Mouse (Mus musculus) urinary bladder, adult 18-20 months (tissue): ENCODE measurements around the gene Acly.

Experiments
- DNase-seq, 2 experiments: peaks; one replicate each; pipeline ENCODE4 v3.0.0; 2022; ENCODE audit warnings: low spot score in 2 of 2, mixed read lengths in 2 of 2

Acly gene

GRCm38 (mm10) chr11:100527458-100528374, at the start of gene Acly:
Acly (minus strand) TSS chr11:100528000.
- peak; percentile 90 to 98 for DNase-seq

DNA sequence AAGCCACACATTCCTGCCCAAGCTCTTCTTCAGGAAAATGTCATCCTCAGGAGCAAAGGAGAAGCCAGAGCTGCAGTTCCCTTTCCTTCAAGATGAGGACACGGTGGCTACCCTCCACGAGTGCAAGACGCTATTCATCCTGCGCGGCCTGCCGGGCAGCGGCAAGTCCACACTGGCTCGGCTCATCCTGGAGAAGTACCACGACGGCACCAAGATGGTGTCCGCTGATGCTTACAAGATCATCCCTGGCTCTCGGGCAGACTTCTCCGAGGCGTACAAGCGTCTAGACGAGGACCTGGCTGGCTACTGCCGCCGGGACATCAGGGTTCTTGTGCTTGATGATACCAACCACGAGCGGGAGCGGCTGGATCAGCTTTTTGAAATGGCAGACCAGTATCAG, 48.5 kb upstream of the Acly start:
- DNase-seq = no peak

DNA sequence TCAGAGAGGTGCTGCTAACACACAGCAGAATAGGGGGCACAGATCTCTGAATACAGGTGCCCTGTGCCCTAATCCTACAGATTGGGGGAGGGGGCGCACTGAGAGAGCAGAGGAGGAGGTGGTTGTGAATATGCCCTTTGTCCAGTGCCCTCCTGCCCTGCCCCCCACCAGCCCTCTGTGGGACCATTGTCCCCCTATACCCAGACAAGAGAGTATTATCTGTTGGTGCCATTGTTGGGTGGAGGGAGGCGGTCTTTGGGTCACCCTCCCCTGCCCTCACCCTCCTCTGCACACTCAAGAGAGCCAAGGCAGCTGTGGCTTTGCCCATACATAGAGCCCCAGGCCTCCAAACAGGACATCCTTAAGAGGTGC, 47.7 kb upstream of the Acly start:
- no peak for DNase-seq

DNA sequence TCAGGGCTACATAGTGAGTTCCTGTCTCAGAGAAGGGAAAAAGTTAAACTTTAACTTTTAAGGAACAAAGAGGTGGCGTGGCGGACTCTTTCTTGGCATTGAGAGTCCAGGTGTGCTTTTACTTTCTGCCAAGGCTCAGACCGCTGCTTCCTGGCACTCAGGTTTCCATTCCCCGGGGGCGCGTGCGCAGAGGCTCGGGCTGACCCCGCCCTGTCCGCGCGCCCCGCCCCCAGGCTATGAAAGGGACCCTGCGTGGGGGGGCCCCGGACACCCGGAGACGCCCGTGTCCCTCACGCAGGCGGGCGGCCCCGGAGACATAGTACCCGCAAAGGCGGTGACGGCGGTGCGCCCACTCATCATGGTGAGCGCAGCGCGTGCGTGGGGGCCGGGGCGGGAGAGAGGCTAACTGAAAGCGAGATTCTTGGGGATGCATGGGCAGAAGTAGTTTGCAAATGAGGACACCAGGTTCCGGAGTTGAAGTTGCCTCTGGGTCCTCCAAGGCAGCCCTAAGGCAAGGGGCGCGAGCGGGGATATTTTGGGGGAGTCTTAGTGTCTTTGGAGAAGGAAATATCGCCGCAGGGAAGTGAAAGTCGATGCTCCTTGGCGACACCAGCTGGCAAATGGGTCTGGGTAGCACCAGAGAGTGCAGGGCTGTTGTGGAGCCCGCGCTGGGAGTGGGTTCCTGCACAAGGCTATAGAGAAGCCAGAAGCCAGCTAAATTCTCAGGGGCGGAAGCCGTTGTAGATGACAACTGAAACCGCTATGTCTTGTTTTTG, 47.1 kb upstream of the Acly start, which contains the start of gene Cnp:
Cnp (plus strand) TSS at position 197 of the 776 bp plus-strand sequence.
- DNase-seq = peak; percentile 62 to 63

- no peak for DNase-seq
Measured at GRCm38 (mm10) chr11:100574188-100574587, 46.4 kb upstream of the Acly start.

GRCm38 (mm10) chr11:100571202-100571567, 43.4 kb upstream of the Acly start:
- DNase-seq = no peak

GRCm38 (mm10) chr11:100570430-100571201, 42.8 kb upstream of the Acly start:
- DNase-seq = peak; percentile 45 to 59

- DNase-seq = no peak
Measured at GRCm38 (mm10) chr11:100569789-100570188, 42.0 kb upstream of the Acly start.

DNA sequence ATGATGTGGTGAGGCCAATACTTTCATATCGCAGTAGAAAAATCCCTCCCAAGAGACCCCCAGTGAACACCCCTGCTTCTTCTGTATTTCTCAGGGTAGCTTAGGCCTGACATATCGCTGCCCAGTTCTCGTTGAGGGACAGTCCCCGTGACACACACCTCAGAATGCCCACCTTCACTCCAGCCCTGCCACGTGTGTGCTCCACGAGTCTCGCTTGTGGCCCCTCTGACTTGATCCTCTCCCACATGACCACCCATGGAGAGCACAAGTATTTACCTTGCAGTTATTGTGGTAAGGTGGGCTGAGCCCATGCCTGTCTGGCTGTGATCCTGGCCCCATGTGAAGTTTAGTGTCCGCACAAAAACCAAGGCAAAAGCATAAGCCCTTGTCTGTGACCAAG, 40.9 kb upstream of the Acly start:
- no peak for DNase-seq

GRCm38 (mm10) chr11:100567815-100568245, 40.0 kb upstream of the Acly start:
- no peak for DNase-seq

DNA sequence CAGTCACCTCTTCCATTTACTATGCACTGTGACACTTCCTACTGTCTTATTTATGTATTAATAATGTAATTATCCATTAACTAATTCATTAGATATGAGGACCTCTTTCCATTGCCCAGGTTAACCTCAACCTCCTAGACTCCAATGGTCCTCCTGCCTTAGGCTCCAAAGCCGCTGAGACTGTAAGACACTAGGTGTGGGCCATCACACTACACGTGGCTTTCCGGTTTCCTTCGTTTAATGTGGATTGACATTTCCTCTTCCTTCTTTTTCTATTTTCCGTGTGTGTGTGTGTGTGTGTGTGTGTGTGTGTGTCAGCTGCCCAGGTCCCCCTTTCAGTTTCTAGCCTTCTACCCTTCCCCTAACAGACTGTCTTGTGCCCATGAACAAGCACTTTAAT, 39.4 kb upstream of the Acly start:
- DNase-seq = no peak

- no peak for DNase-seq
Measured at GRCm38 (mm10) chr11:100564703-100565102, 36.9 kb upstream of the Acly start.

GRCm38 (mm10) chr11:100564297-100564696, 36.5 kb upstream of the Acly start:
- DNase-seq = no peak

DNA sequence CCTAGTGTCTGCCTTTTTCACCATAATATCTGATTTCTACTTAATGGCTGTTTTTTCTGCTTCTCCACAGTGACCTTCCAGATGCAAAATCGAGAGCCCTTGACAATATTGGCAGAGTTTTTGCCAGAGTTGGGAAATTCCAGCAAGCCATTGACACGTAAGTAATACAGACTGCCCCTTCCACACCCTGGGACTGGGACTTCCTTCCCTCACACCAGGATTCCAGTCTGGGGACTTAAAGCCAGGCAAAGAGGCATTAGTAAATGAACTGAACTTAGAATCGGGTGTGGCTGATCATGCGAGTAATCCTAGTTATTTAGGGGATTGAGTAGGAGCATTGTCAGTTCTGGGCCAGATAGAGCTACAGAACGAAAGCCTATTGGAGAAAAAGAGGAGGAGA, 33.9 kb upstream of the Acly start:
- DNase-seq = no peak

- no peak for DNase-seq
Measured at GRCm38 (mm10) chr11:100559476-100559875, 31.7 kb upstream of the Acly start.

- no peak for DNase-seq
Measured at GRCm38 (mm10) chr11:100557563-100557962, 29.8 kb upstream of the Acly start.

GRCm38 (mm10) chr11:100555583-100555982, 27.8 kb upstream of the Acly start:
- peak; percentile 24 to 28 for DNase-seq

DNA sequence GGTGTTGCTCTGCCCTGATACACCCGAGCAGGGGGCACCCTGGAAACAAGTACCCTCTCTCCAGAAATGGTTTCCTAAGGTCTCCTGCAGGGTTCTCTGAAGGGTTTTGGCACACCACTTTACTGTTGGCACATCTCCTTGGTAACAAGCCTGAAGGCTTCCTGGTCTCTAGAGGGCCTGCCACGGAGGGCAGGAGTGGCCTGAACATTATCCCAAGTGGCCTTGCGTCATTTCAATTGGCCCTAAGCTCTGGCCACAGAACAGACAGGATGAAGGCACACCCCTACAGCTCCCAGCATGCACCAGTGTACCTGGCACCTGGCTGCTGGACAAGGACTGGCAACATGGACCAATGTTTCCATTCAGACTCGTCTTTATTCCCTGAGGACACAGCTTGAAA, 25.0 kb upstream of the Acly start:
- DNase-seq = no peak

GRCm38 (mm10) chr11:100550101-100550500, 22.3 kb upstream of the Acly start:
- DNase-seq = no peak

- no peak for DNase-seq
Measured at GRCm38 (mm10) chr11:100549466-100549865, 21.7 kb upstream of the Acly start.

DNA sequence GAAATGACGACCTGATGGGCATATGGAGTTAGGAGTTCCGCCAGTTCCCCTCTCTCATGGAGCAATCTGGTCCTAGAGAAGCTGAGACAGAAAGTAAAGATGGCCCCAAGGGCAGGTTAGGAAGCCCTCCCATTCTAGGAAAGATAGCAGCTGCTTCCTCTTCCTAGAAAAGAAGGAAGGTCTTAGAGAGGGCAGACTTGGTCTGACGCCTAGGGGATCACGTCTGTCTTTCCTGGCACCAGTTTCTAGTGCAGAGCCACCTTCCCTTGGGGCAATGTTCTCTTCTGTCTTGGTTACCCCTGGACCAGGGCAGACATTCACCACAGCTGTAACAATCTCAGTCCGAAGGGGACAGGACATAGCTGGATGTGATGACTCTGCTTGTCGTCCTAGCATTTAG, 20.3 kb upstream of the Acly start:
- no peak for DNase-seq

- DNase-seq = no peak
Measured at GRCm38 (mm10) chr11:100546955-100547354, 19.2 kb upstream of the Acly start.
